Mouse (Mus musculus) neural tube, embryonic 15.5 days (tissue): Measurements from ENCODE around the gene Igtp. TPM values are rescaled to one million over a fixed set of nuclear protein-coding genes. Genes with fewer than 3 reads are reported as not detected.
A peak's percentile ranks its signal among the peaks of the same experiment; 100 is the strongest.
"Not testable (repeated sequence)": the region's sequence is repeated elsewhere in the genome, so short reads cannot be mapped to it uniquely, and the experiment has no call there.

Experiments
- ATAC-seq: fragments of 200-750 bp; cut with Nextera tagmentation; 2 replicates; pipeline ENCODE4 v1.8.0; 2017; ENCODE audit warnings: mild to moderate bottlenecking, moderate TSS enrichment, moderate library complexity; ENCODE audit not compliant: low FRiP score
- H3K27ac ChIP-seq: fragments of 300-500 bp; sonication (generic); replicated peaks from 2 replicates; pipeline ENCODE4 v1.5.1; 2015; ENCODE audit warnings: mild to moderate bottlenecking, inconsistent platforms
- H3K27me3 ChIP-seq: fragments of 300-500 bp; sonication (generic); replicated peaks from 2 replicates; pipeline ENCODE4 v1.6.1; 2015; ENCODE audit warnings: inconsistent platforms
- H3K36me3 ChIP-seq: fragments of 300-500 bp; sonication (generic); 2 replicates; pipeline ENCODE4 v1.6.1; 2015; ENCODE audit warnings: inconsistent platforms
- H3K4me1 ChIP-seq: fragments of 300-500 bp; sonication (generic); 2 replicates; pipeline ENCODE4 v1.6.1; 2015; ENCODE audit warnings: inconsistent platforms
- H3K4me2 ChIP-seq: fragments of 300-500 bp; sonication (generic); 2 replicates; pipeline ENCODE4 v1.6.1; 2015; ENCODE audit warnings: inconsistent platforms, mild to moderate bottlenecking, moderate library complexity
- H3K4me3 ChIP-seq: fragments of 300-500 bp; sonication (generic); replicated peaks from 2 replicates; pipeline ENCODE4 v1.5.1; 2015; ENCODE audit warnings: mild to moderate bottlenecking, inconsistent platforms
- H3K9ac ChIP-seq: fragments of 300-500 bp; sonication (generic); replicated peaks from 2 replicates; pipeline ENCODE4 v1.6.1; 2015; ENCODE audit warnings: mild to moderate bottlenecking, inconsistent platforms
- H3K9me3 ChIP-seq: fragments of 300-500 bp; sonication (generic); replicated peaks from 2 replicates; pipeline ENCODE4 v1.6.1; 2016; ENCODE audit warnings: inconsistent platforms
- WGBS: fragments of 180-500 bp; shearing (Covaris S2); methylation state at CpG from one replicate; pipeline ENCODE4 v1.1.7; 2015; ENCODE audit warnings: mixed read lengths; 5-methylcytosine and 5-hydroxymethylcytosine counted together
- polyA plus RNA-seq: library from polyadenylated mRNA; unstranded; fragments of >200 nt; fragmentation: Nextera tagmentation; extraction: Ambion mirVana; gene quantifications from 2 replicates; pipeline ENCODE4 v1.2.1, GENCODE M21; 2015

Igtp gene
- 2.4 and 8.2 TPM in 2 replicates for polyA plus RNA-seq

- H3K27me3 ChIP-seq, H3K36me3 ChIP-seq, H3K9me3 ChIP-seq, H3K4me1 ChIP-seq, ATAC-seq: not testable (repeated sequence)
- Histone ChIP-seq H3K9ac (peak within 1 kb of the TSS; percentile 45), H3K4me2 (peak within 1 kb of the TSS; percentile 64), H3K27ac (peak within 1 kb of the TSS; percentile 58; the same call in 1 of the 2 replicates), H3K4me3 (peak within 1 kb of the TSS; percentile 47)
- WGBS, result 5% methylated on average over 14 of the region's 15 CpGs
Measured at GRCm38 (mm10) chr11:58199229-58200037, at the start of gene Igtp, which contains the start of gene Irgm2. Gene Igtp (plus strand): TSS chr11:58199556. Gene Irgm2 (plus strand): TSS chr11:58199618.

- no peaks in the 10 kb centered on the region for H3K27me3 ChIP-seq
- no peaks in the 10 kb centered on the region for H3K9me3 ChIP-seq
- no peaks in the 10 kb centered on the region for H3K4me1 ChIP-seq
- WGBS, result 93% methylated on average over 9 of the region's 9 CpGs
- no peak overlapping the region for H3K27ac ChIP-seq
- H3K36me3 ChIP-seq, result peaks cover 77% of the 10 kb centered on the region
- ATAC-seq, result no peak
- H3K4me3 ChIP-seq, result no peak overlapping the region
- no peak overlapping the region for H3K4me2 ChIP-seq
- no peak overlapping the region for H3K9ac ChIP-seq
Measured at GRCm38 (mm10) chr11:58155458-58155857, 43.9 kb upstream of the Igtp start.

GRCm38 (mm10) chr11:58156871-58157270, 42.5 kb upstream of the Igtp start:
- Histone ChIP-seq H3K4me2 (no peak overlapping the region), H3K4me1 (no peaks in the 10 kb centered on the region), H3K9ac (no peak overlapping the region), H3K27me3 (no peaks in the 10 kb centered on the region), H3K9me3 (no peaks in the 10 kb centered on the region), H3K36me3 (peaks cover 81% of the 10 kb centered on the region), H3K4me3 (no peak overlapping the region), H3K27ac (no peak overlapping the region)
- ATAC-seq, result no peak
- WGBS, result 92% methylated on average over 3 of the region's 3 CpGs

DNA sequence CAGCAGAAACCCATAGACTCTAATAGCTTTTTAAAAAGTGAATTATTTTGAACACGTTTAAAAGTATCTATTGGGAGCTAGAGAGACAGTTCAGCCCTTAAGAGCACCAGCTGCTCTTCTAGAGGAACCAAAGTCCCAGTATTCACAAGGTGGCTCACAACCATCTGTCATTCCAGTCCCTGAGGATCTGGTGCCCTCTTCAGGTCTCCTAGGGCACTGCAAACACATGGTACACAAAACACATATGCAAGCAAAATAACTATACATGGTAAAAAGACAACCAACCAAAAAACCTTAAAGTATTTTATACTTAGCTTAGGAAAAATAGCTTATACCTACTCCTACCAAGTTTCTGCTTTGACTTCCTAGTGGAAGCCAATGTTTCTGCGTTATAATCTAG, 34.3 kb upstream of the Igtp start:
- no peaks in the 10 kb centered on the region for H3K27me3 ChIP-seq
- H3K9ac ChIP-seq, result no peak overlapping the region
- H3K4me1 ChIP-seq, result peaks cover 9% of the 10 kb centered on the region
- peaks cover 57% of the 10 kb centered on the region for H3K36me3 ChIP-seq
- WGBS, result 94% methylated on average over 2 of the region's 2 CpGs
- H3K4me2 ChIP-seq, result no peak overlapping the region
- H3K27ac ChIP-seq, result no peak overlapping the region
- H3K4me3 ChIP-seq, result no peak overlapping the region
- no peak for ATAC-seq
- no peaks in the 10 kb centered on the region for H3K9me3 ChIP-seq

DNA sequence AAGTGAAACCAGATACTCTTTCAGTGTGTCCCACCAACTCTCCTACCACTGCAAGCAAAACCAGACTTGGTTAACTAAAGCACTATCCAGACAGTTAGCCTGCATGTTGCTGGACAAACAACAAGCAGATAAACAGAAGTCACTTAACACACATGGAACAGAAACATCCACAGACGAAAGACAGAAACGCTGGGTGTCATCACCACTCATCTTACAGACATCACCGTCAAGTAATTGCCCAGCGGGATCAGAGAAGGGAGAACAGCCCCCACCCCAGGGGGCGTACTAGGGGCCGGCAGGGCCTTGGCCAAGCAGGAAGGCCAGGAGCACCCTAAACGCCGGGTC, 31.6 kb upstream of the Igtp start:
- peak overlapping the region; percentile 69 for H3K27ac ChIP-seq
- 2% methylated on average over 8 of the region's 8 CpGs for WGBS

GRCm38 (mm10) chr11:58168167-58168915, 31.0 kb upstream of the Igtp start, which contains the start of gene Gemin5:
Gene Gemin5 (minus strand): TSS chr11:58168539.
- no peaks in the 10 kb centered on the region for H3K9me3 ChIP-seq
- H3K36me3 ChIP-seq, result peaks cover 31% of the 10 kb centered on the region
- WGBS, result 1% methylated on average over 70 of the region's 71 CpGs
- peak within 1 kb of the TSS; percentile 71 for H3K9ac ChIP-seq
- no peaks in the 10 kb centered on the region for H3K27me3 ChIP-seq
- peak within 1 kb of the TSS; percentile 77 for H3K4me2 ChIP-seq
- ATAC-seq, result peak; percentile 87
- H3K4me1 ChIP-seq, result peaks cover 27% of the 10 kb centered on the region
- H3K27ac ChIP-seq, result peak within 1 kb of the TSS; percentile 69
- H3K4me3 ChIP-seq, result peak within 1 kb of the TSS; percentile 99

More for the DNA sequence above, 31.6 kb upstream of the Igtp start:
- Histone ChIP-seq H3K4me2 (peak overlapping the region; percentile 77), H3K9me3 (no peaks in the 10 kb centered on the region), H3K27me3 (no peaks in the 10 kb centered on the region), H3K36me3 (peaks cover 31% of the 10 kb centered on the region), H3K4me3 (peak overlapping the region; percentile 99), H3K9ac (peak overlapping the region; percentile 71), H3K4me1 (peaks cover 23% of the 10 kb centered on the region)
- no peak for ATAC-seq

GRCm38 (mm10) chr11:58169666-58170065, 29.7 kb upstream of the Igtp start:
- H3K27ac ChIP-seq, result no peak overlapping the region
- WGBS, result 90% methylated on average over 4 of the region's 4 CpGs
- no peaks in the 10 kb centered on the region for H3K27me3 ChIP-seq
- H3K4me3 ChIP-seq, result no peak overlapping the region
- peaks cover 36% of the 10 kb centered on the region for H3K36me3 ChIP-seq
- peaks cover 27% of the 10 kb centered on the region for H3K4me1 ChIP-seq
- H3K9me3 ChIP-seq, result no peaks in the 10 kb centered on the region
- no peak overlapping the region for H3K4me2 ChIP-seq
- H3K9ac ChIP-seq, result no peak overlapping the region
- no peak for ATAC-seq

- Histone ChIP-seq H3K4me1 (peaks cover 27% of the 10 kb centered on the region), H3K4me3 (peak within 1 kb of the TSS; percentile 65), H3K4me2 (peak within 1 kb of the TSS; percentile 73), H3K27me3 (no peaks in the 10 kb centered on the region), H3K27ac (peak within 1 kb of the TSS; percentile 69), H3K9ac (peak within 1 kb of the TSS; percentile 53), H3K9me3 (no peaks in the 10 kb centered on the region), H3K36me3 (peaks cover 37% of the 10 kb centered on the region)
- under 1% methylated on average over 34 of the region's 34 CpGs for WGBS
- ATAC-seq, result peak; percentile 60; the same call in 1 of the 2 replicates
Measured at GRCm38 (mm10) chr11:58171459-58172091, 27.8 kb upstream of the Igtp start, which contains the start of gene Mrpl22. Gene Mrpl22 (plus strand): TSS chr11:58171661.

DNA sequence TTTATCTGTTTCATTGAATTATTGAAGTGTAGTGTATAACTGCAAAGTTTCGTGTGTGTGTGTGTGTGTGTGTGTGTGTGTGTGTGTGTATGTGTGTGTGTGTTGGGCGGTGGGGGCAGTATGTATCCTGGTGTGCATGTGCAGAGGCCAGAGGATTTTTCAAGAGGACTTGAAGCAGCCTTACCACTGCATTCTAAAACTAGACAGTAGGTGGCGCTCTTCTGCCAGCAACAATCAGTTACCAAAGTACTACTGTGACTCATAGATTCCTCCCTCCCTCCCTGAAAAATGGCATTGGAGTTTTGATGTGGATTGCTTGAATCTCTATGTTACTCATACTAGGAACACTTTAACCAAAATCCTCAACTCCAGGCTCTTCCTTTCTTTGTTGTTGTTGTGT, 19.8 kb upstream of the Igtp start:
- Histone ChIP-seq H3K4me2 (no peak overlapping the region), H3K27me3 (no peaks in the 10 kb centered on the region), H3K9me3 (no peaks in the 10 kb centered on the region), H3K27ac (no peak overlapping the region), H3K4me3 (no peak overlapping the region), H3K4me1 (no peaks in the 10 kb centered on the region), H3K36me3 (peaks cover 46% of the 10 kb centered on the region), H3K9ac (no peak overlapping the region)
- 22% methylated on average over 3 of the region's 3 CpGs for WGBS
- ATAC-seq, result peak; percentile 41; the same call in 1 of the 2 replicates

GRCm38 (mm10) chr11:58179986-58180385, 19.4 kb upstream of the Igtp start:
- H3K4me2 ChIP-seq, H3K27me3 ChIP-seq, H3K9me3 ChIP-seq, ATAC-seq, H3K9ac ChIP-seq, H3K4me1 ChIP-seq, H3K4me3 ChIP-seq, H3K27ac ChIP-seq: not testable (repeated sequence)
- WGBS, result 93% methylated on average over 6 of the region's 6 CpGs
- peaks cover 43% of the 10 kb centered on the region for H3K36me3 ChIP-seq

DNA sequence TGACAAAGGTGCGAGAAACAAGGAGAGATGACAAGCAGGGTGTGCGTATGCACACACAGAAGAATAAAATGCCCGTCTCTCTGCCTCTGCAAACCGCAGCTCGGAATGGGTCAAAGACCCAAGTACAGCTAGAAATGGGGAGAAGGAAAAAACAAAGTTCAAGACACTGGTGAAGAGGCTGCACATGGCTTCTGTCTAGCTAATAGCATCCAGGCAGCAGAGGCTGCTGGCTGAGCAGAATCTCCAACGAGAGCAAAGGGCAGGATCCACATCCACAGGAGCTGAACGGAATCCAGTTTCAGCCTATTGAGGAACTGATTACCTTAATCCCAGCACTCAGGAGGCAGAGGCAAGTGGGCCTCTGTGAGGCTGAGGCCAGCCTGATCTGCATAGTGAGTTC, 18.6 kb upstream of the Igtp start:
- H3K27ac ChIP-seq, result no peak overlapping the region
- no peak overlapping the region for H3K4me2 ChIP-seq
- ATAC-seq, result no peak
- no peaks in the 10 kb centered on the region for H3K9me3 ChIP-seq
- H3K4me3 ChIP-seq, result no peak overlapping the region
- peaks cover 36% of the 10 kb centered on the region for H3K36me3 ChIP-seq
- no peak overlapping the region for H3K9ac ChIP-seq
- no peaks in the 10 kb centered on the region for H3K4me1 ChIP-seq
- 95% methylated on average over 7 of the region's 7 CpGs for WGBS
- H3K27me3 ChIP-seq, result no peaks in the 10 kb centered on the region
